Mouse (Mus musculus): ENCODE measurements at regions not wholly inside any gene's neighbourhood (a gene's known extent, or its start where the extent isn't known, plus 50 kb on each side); places are given as distances from the start of the nearest gene placed in this dataset.

DNA sequence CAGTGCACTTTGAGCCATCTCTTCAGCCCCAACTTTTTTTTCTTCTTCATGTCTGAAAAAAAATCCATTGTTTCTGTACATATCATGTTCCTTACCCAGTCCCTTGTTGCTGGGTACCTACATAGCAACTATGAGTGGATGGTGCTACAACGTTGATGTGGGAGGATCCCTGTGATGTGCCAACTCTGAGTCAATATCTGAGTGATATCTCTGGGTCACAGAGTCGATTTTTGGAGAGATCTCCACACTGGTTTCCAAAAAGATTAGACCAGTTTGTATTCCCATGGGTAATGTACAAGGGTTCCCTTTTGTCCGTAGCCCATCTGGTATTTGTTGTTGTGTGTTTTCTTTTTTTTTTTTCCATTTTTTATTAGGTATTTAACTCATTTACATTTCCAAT is 165.7 kb downstream of the Gm5447 start:
- H3K36me3 ChIP-seq (ENCODE audit: control insufficient read depth, insufficient read depth, low read length), result no peaks in the 10 kb centered on the region
- H3K4me3 ChIP-seq (ENCODE audit: low read depth, low read length), result no peak overlapping the region
- H3K9ac ChIP-seq (ENCODE audit: low read depth, low read length), result no peak overlapping the region
- H3K27ac ChIP-seq (ENCODE audit: low read depth, low read length), result no peak overlapping the region
- DNase-seq (ENCODE audit: low spot score), result no peak
- 73% methylated on average over 3 of the region's 3 CpGs for WGBS
- ATAC-seq (replicated peaks; ENCODE audit: low FRiP score), result no peak
- H3K4me2 ChIP-seq, result no peak overlapping the region
- H3K9me3 ChIP-seq (ENCODE audit: control insufficient read depth, low read length), result no peaks in the 10 kb centered on the region
- no peaks in the 10 kb centered on the region for H3K4me1 ChIP-seq (replicated peaks; ENCODE audit: control insufficient read depth, insufficient read depth, low read length)
- no peaks in the 10 kb centered on the region for H3K27me3 ChIP-seq (replicated peaks; ENCODE audit: control insufficient read depth, insufficient read depth, low read length)

DNA sequence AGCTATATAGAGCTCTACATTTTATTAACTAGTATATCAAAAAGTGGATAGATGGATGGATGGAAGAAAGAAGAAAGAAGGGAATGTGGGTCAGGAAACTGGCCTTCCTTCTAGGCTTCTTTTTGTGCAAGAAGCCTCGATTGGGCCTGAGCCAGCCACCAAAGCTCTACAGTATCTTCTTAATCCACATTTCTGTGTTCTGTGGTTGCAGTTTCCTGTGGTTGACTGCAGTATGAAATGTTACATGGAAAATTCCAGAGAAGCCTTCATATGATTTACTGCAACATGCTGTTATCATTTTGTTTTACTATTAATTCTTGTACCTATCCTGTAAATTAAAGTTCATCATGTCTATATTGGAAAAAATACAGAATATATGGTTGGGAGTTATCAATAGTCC is 173.3 kb downstream of the Gm5447 start:
- DNase-seq (ENCODE audit: low spot score) (no peak), ATAC-seq (replicated peaks; ENCODE audit: low FRiP score) (no peak)
- H3K36me3 ChIP-seq (ENCODE audit: control insufficient read depth, insufficient read depth, low read length), result no peaks in the 10 kb centered on the region
- H3K4me3 ChIP-seq (ENCODE audit: low read depth, low read length), result no peak overlapping the region
- no peaks in the 10 kb centered on the region for H3K27me3 ChIP-seq (replicated peaks; ENCODE audit: control insufficient read depth, insufficient read depth, low read length)
- no peaks in the 10 kb centered on the region for H3K4me1 ChIP-seq (replicated peaks; ENCODE audit: control insufficient read depth, insufficient read depth, low read length)
- H3K9me3 ChIP-seq (ENCODE audit: control insufficient read depth, low read length), result no peaks in the 10 kb centered on the region
- H3K9ac ChIP-seq (ENCODE audit: low read depth, low read length), result no peak overlapping the region
- H3K4me2 ChIP-seq, result no peak overlapping the region
- H3K27ac ChIP-seq (ENCODE audit: low read depth, low read length), result no peak overlapping the region
- WGBS, result 35% methylated on average over 1 of the region's 1 CpGs

DNA sequence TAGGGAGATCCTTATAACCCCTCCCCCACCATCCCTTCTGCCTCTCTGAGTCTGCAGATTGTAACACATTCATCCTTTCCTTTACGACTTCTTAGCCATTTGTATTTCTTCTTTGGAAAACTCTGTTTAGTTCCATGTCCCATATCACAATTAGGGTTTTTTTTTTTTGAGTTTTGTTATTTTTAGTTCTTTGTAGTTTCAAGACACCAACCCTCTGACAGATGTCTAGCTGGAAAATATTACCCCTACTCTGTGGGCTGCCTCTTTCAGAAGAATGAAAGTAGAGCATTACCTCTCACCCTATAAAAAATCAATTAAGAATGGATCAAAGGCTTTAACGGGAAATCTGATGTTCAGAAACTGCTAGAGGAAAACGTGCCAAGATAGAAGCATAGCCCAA is 180.1 kb downstream of the Gm5447 start:
- Histone ChIP-seq H3K27me3 (replicated peaks; ENCODE audit: control insufficient read depth, insufficient read depth, low read length) (no peaks in the 10 kb centered on the region), H3K4me2 (no peak overlapping the region), H3K36me3 (ENCODE audit: control insufficient read depth, insufficient read depth, low read length) (no peaks in the 10 kb centered on the region), H3K9me3 (ENCODE audit: control insufficient read depth, low read length) (no peaks in the 10 kb centered on the region), H3K27ac (ENCODE audit: low read depth, low read length) (no peak overlapping the region), H3K9ac (ENCODE audit: low read depth, low read length) (no peak overlapping the region), H3K4me1 (replicated peaks; ENCODE audit: control insufficient read depth, insufficient read depth, low read length) (no peaks in the 10 kb centered on the region), H3K4me3 (ENCODE audit: low read depth, low read length) (no peak overlapping the region)
- DNase-seq (ENCODE audit: low spot score) (no peak), ATAC-seq (replicated peaks; ENCODE audit: low FRiP score) (no peak)
- 72% methylated on average over 3 of the region's 3 CpGs for WGBS

DNA sequence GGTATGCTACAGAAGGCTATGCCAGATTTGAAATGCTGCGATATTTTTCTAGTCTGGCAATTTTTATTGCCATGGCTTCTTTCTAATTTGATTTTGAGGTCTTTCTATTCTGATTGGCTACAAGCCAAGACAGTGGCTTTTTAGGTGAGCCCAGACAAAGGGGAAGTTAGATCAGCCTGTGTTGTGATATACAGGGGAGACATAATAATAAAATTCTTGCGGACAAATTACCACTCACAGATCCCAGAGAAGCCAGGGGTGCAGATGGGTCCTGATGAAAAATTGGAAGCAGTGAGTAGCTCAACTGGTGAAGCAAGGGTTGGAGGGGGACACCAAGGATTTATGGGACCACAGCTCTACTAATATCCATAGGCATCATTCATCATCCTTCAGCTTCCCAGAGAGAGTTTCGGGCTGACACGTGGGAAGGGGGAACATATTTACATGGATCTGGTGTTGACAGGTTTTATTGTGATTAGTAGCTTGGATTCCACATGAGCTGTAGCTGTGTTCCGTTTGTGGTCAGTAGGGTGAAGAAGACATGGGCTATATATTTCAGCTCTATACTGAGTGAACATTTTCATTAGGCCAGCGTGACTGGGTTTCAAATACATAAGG is 190.0 kb downstream of the Gm5447 start:
- Histone ChIP-seq H3K9me3 (ENCODE audit: control insufficient read depth, low read length) (no peaks in the 10 kb centered on the region), H3K4me2 (no peak overlapping the region), H3K4me1 (replicated peaks; ENCODE audit: control insufficient read depth, insufficient read depth, low read length) (no peaks in the 10 kb centered on the region), H3K4me3 (ENCODE audit: low read depth, low read length) (no peak overlapping the region), H3K27ac (ENCODE audit: low read depth, low read length) (no peak overlapping the region), H3K27me3 (replicated peaks; ENCODE audit: control insufficient read depth, insufficient read depth, low read length) (no peaks in the 10 kb centered on the region), H3K36me3 (ENCODE audit: control insufficient read depth, insufficient read depth, low read length) (no peaks in the 10 kb centered on the region), H3K9ac (ENCODE audit: low read depth, low read length) (no peak overlapping the region)
- ATAC-seq (replicated peaks; ENCODE audit: low FRiP score) (no peak), DNase-seq (ENCODE audit: low spot score) (no peak)
- 76% methylated on average over 6 of the region's 6 CpGs for WGBS

DNA sequence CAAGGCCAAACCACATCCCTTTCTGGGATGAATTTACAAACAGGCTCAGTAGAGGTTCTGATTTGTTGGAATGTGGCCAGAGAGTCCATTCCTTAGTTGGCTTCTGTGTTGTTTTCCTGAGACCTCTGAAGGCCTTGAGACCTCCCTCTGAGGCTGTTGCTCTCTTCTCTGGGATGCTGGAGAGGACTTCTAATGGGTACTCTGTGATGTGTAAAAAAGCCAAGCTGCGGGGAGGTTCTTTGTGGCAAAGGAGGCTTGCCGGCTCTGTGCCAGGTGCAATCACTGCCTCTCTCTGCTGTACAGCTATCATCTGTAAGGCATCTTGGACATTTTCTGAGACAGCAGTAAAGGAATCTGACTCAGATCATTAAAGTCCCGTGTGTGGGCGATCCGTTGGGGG is 192.3 kb downstream of the Gm5447 start:
- H3K9me3 ChIP-seq (ENCODE audit: control insufficient read depth, low read length), result no peaks in the 10 kb centered on the region
- no peak overlapping the region for H3K27ac ChIP-seq (ENCODE audit: low read depth, low read length)
- H3K4me3 ChIP-seq (ENCODE audit: low read depth, low read length), result no peak overlapping the region
- H3K4me1 ChIP-seq (replicated peaks; ENCODE audit: control insufficient read depth, insufficient read depth, low read length), result no peaks in the 10 kb centered on the region
- no peak for ATAC-seq (replicated peaks; ENCODE audit: low FRiP score)
- H3K27me3 ChIP-seq (replicated peaks; ENCODE audit: control insufficient read depth, insufficient read depth, low read length), result no peaks in the 10 kb centered on the region
- no peaks in the 10 kb centered on the region for H3K36me3 ChIP-seq (ENCODE audit: control insufficient read depth, insufficient read depth, low read length)
- 70% methylated on average over 5 of the region's 5 CpGs for WGBS
- no peak overlapping the region for H3K9ac ChIP-seq (ENCODE audit: low read depth, low read length)
- no peak overlapping the region for H3K4me2 ChIP-seq
- no peak for DNase-seq (ENCODE audit: low spot score)

DNA sequence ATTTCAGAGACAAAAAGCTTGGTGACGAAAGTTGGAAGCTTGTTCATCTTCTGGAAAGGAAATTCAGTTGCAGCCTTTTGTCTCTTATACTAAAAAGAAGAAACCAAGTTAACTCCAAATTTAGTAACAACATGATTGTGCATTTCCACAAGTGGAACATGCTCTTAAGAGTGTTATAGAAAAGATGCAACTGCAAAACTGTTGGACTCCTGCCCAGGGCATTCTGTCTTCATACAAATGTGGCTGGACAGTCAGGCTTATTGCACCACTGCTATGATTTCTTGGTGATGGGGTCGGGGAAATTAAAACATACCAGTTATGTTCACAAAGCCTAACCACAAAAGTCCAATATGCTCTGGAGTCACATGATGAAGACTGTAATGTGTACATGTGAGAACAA is 194.8 kb downstream of the Gm5447 start:
- Histone ChIP-seq H3K4me2 (no peak overlapping the region), H3K4me1 (replicated peaks; ENCODE audit: control insufficient read depth, insufficient read depth, low read length) (no peaks in the 10 kb centered on the region), H3K36me3 (ENCODE audit: control insufficient read depth, insufficient read depth, low read length) (no peaks in the 10 kb centered on the region), H3K27me3 (replicated peaks; ENCODE audit: control insufficient read depth, insufficient read depth, low read length) (no peaks in the 10 kb centered on the region), H3K9me3 (ENCODE audit: control insufficient read depth, low read length) (no peaks in the 10 kb centered on the region), H3K9ac (ENCODE audit: low read depth, low read length) (no peak overlapping the region), H3K27ac (ENCODE audit: low read depth, low read length) (no peak overlapping the region), H3K4me3 (ENCODE audit: low read depth, low read length) (no peak overlapping the region)
- WGBS, result 81% methylated on average over 2 of the region's 2 CpGs
- DNase-seq (ENCODE audit: low spot score) (no peak), ATAC-seq (replicated peaks; ENCODE audit: low FRiP score) (no peak)

DNA sequence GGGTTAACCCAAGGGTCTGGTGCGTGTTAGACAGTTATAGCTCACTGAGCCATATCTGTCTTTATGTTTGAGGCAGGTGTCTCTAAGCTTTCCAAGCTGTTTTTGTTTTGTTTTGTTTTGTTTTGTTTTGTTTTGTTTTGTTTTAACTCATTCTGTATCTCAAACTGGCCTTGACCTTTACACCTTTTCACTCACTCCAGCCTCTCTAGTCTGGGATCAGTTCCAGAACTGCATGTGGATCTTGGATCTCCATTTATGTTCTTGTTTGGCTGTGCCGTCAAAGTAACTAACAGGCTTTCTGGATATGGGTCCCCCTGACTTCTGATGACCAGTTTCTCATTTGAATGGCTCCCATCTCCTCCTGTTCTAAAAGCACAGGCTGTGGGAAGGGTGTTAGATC is 197.7 kb downstream of the Gm5447 start:
- Histone ChIP-seq H3K4me3 (ENCODE audit: low read depth, low read length) (no peak overlapping the region), H3K4me2 (no peak overlapping the region), H3K27ac (ENCODE audit: low read depth, low read length) (no peak overlapping the region), H3K4me1 (replicated peaks; ENCODE audit: control insufficient read depth, insufficient read depth, low read length) (no peaks in the 10 kb centered on the region), H3K9ac (ENCODE audit: low read depth, low read length) (no peak overlapping the region), H3K9me3 (ENCODE audit: control insufficient read depth, low read length) (no peaks in the 10 kb centered on the region), H3K36me3 (ENCODE audit: control insufficient read depth, insufficient read depth, low read length) (no peaks in the 10 kb centered on the region), H3K27me3 (replicated peaks; ENCODE audit: control insufficient read depth, insufficient read depth, low read length) (no peaks in the 10 kb centered on the region)
- DNase-seq (ENCODE audit: low spot score) (no peak), ATAC-seq (replicated peaks; ENCODE audit: low FRiP score) (no peak)
- WGBS, result 77% methylated on average over 2 of the region's 2 CpGs

DNA sequence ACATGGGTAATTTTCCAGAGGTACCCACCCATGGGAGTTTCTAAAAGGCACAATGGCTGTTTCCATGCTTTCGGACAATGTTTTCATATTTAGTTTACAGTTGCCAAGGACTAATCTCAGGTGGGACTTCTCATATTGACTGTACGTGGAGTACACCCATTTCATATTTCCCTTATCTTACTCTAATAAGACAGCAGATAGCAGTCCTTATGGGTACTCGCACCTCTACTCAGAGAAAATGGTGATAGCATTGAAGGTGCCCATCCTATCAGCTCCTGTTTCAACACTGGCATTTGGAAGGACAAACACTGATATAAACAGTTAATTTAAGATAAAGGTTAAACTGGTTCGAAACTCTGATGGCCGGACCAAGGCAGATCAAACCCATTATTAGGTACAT is 198.6 kb downstream of the Gm5447 start:
- H3K36me3 ChIP-seq (ENCODE audit: control insufficient read depth, insufficient read depth, low read length), result no peaks in the 10 kb centered on the region
- H3K9ac ChIP-seq (ENCODE audit: low read depth, low read length), result no peak overlapping the region
- H3K27me3 ChIP-seq (replicated peaks; ENCODE audit: control insufficient read depth, insufficient read depth, low read length), result no peaks in the 10 kb centered on the region
- no peaks in the 10 kb centered on the region for H3K4me1 ChIP-seq (replicated peaks; ENCODE audit: control insufficient read depth, insufficient read depth, low read length)
- DNase-seq (ENCODE audit: low spot score), result no peak
- H3K4me2 ChIP-seq, result no peak overlapping the region
- H3K27ac ChIP-seq (ENCODE audit: low read depth, low read length), result no peak overlapping the region
- H3K9me3 ChIP-seq (ENCODE audit: control insufficient read depth, low read length), result no peaks in the 10 kb centered on the region
- H3K4me3 ChIP-seq (ENCODE audit: low read depth, low read length), result no peak overlapping the region
- WGBS, result 83% methylated on average over 5 of the region's 5 CpGs
- no peak for ATAC-seq (replicated peaks; ENCODE audit: low FRiP score)

DNA sequence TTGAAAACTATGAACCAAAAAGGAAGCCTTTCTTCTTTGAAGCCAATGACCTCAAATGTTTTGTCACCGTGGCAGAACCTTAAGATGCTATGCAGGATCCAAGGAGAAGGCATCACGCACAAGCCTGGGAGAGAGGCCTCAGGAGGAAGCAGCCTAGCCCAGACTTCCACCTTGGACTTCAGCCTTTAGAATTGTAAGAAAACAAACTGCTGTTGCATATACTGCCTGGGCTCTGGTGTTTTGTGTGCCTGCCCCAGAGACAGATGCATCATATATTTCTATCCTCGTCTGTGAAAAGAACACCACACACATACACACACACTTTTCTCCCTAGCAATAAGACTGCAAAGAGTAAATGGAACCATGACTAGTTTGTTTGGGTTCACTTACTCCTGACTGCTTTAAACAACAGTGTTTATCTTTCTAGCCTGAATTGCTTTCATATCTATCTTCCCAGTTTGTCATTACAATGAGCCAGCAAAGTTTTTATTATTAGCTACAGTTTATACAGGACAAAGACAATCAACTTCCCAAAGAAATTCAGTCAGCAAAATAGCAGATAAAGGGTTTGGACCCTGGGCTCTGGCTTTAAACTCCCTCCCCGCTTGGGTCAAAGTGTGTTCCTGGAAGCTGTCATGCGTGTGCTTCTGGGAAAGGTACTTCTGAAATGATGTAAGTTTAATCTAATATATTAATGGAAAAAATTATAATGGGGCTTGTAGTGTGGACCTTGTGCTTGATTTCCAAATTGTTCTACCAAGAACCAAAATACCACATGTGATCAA is 204.2 kb downstream of the Gm5447 start:
- Histone ChIP-seq H3K27ac (ENCODE audit: low read depth, low read length) (no peak overlapping the region), H3K9ac (ENCODE audit: low read depth, low read length) (no peak overlapping the region), H3K4me3 (ENCODE audit: low read depth, low read length) (no peak overlapping the region), H3K36me3 (ENCODE audit: control insufficient read depth, insufficient read depth, low read length) (no peaks in the 10 kb centered on the region), H3K4me1 (replicated peaks; ENCODE audit: control insufficient read depth, insufficient read depth, low read length) (no peaks in the 10 kb centered on the region; the same call in 1 of the 2 replicates), H3K9me3 (ENCODE audit: control insufficient read depth, low read length) (no peaks in the 10 kb centered on the region), H3K4me2 (no peak overlapping the region), H3K27me3 (replicated peaks; ENCODE audit: control insufficient read depth, insufficient read depth, low read length) (no peaks in the 10 kb centered on the region)
- ATAC-seq (replicated peaks; ENCODE audit: low FRiP score), result no peak
- DNase-seq (ENCODE audit: low spot score), result no peak
- 76% methylated on average over 5 of the region's 5 CpGs for WGBS

Measured in liver, embryonic 11.5 days (tissue).